Mouse (Mus musculus) effector memory CD4-positive, alpha-beta T cell, adult 5 months (primary cell): ENCODE measurements around the gene Serpine1. TPM values are rescaled to one million over a fixed set of nuclear protein-coding genes. Genes with fewer than 3 reads are reported as not detected.

Source experiments
- polyA plus RNA-seq: library from polyadenylated mRNA; unstranded; fragments of 100-300 nt; shearing (Covaris generic); gene quantifications from one replicate; pipeline ENCODE4 v1.2.1, GENCODE M21; 2017

Gene Serpine1
- polyA plus RNA-seq: not detected

GRCm38 (mm10) chr5:137072079-137072960 is at the start of gene Serpine1:
Gene Serpine1 (minus strand): TSS chr5:137072268.

GRCm38 (mm10) chr5:137115866-137116847 is 44.1 kb upstream of the Serpine1 start, which contains the start of gene Trim56:
Gene Trim56 (minus strand): TSS chr5:137116209.

GRCm38 (mm10) chr5:137045402-137046323 is 26.4 kb downstream of the Serpine1 start, which contains the start of gene Ap1s1:
Gene Ap1s1 (minus strand): TSS chr5:137046135.

GRCm38 (mm10) chr5:137026092-137026491 is 46.0 kb downstream of the Serpine1 start, which contains the start of gene Vgf:
Gene Vgf (plus strand): TSS chr5:137026392.

Other genes starting within 250 kb of the Serpine1 start
- 0.14 TPM for gene Col26a1, start 189.1 kb downstream of the Serpine1 start, polyA plus RNA-seq
- gene Ift22, start 164.1 kb downstream of the Serpine1 start, polyA plus RNA-seq: 3.7 TPM
- gene Fis1, start 119.0 kb downstream of the Serpine1 start, polyA plus RNA-seq: 161 TPM
- gene Cldn15, start 105.7 kb downstream of the Serpine1 start, polyA plus RNA-seq: not detected
- gene Plod3, start 85.2 kb downstream of the Serpine1 start, polyA plus RNA-seq: 5.3 TPM
- gene Znhit1, start 84.2 kb downstream of the Serpine1 start, polyA plus RNA-seq: 23.6 TPM
- gene Vgf, start 45.9 kb downstream of the Serpine1 start, polyA plus RNA-seq: 0.15 TPM
- 39.8 TPM for gene Ap1s1, start 26.1 kb downstream of the Serpine1 start, polyA plus RNA-seq
- gene Trim56, start 43.9 kb upstream of the Serpine1 start, polyA plus RNA-seq: 6.5 TPM
- gene Muc3, start 77.1 kb upstream of the Serpine1 start, polyA plus RNA-seq: 0.80 TPM
- not detected for gene Muc3a, start 140.1 kb upstream of the Serpine1 start, polyA plus RNA-seq
- gene Ache, start 215.3 kb upstream of the Serpine1 start, polyA plus RNA-seq: not detected
- 1.3 TPM for gene Ufsp1, start 222.4 kb upstream of the Serpine1 start, polyA plus RNA-seq
- 101 TPM for gene Srrt, start 235.4 kb upstream of the Serpine1 start, polyA plus RNA-seq
- gene Trip6, start 242.1 kb upstream of the Serpine1 start, polyA plus RNA-seq: 3.3 TPM